Mouse (Mus musculus) lung, adult 18-20 months (tissue): ENCODE data around the gene Selenow.

Source experiments
- DNase-seq, 2 experiments: peaks; one replicate each; pipeline ENCODE4 v3.0.0; 2022; ENCODE audit warnings: mixed read lengths in 2 of 2

The Selenow gene

GRCm38 (mm10) chr7:15901366-15902048 lies 20.7 kb downstream of the Selenow start:
- DNase-seq: no peak

GRCm38 (mm10) chr7:15894251-15894650 lies 28.0 kb downstream of the Selenow start:
- no peak for DNase-seq

- DNase-seq: no peak
Observed at GRCm38 (mm10) chr7:15884127-15884526, 38.1 kb downstream of the Selenow start.

GRCm38 (mm10) chr7:15882317-15882716 lies 39.9 kb downstream of the Selenow start, which contains the start of gene Crxos:
Gene Crxos, plus strand, starts transcription at chr7:15882617.
- DNase-seq: no peak

GRCm38 (mm10) chr7:15881831-15882230 lies 40.4 kb downstream of the Selenow start:
- no peak for DNase-seq

- no peak for DNase-seq
Observed at GRCm38 (mm10) chr7:15881388-15881787, 40.8 kb downstream of the Selenow start.

GRCm38 (mm10) chr7:15879756-15880155 lies 42.4 kb downstream of the Selenow start, which contains the start of gene Crx:
Gene Crx, minus strand, starts transcription at chr7:15879968.
- no peak for DNase-seq
